Mouse (Mus musculus) kidney, postnatal 0 days (tissue): ENCODE data around the gene Klhl21. TPM values are rescaled to one million over a fixed set of nuclear protein-coding genes. Genes with fewer than 3 reads are reported as not detected.

Source experiments
- ATAC-seq: fragments of 200-750 bp; cut with Nextera tagmentation; replicated peaks from 2 replicates; pipeline ENCODE4 v1.8.0; 2017; ENCODE audit warnings: low read depth, moderate number of reproducible peaks, moderate TSS enrichment, moderate library complexity; ENCODE audit not compliant: low FRiP score
- DNase-seq: peaks from one replicate; pipeline ENCODE4 v3.0.0-alpha.2; 2016; ENCODE audit warnings: low spot score
- H3K27ac ChIP-seq: fragments of 300-500 bp; sonication (generic); 2 replicates; pipeline ENCODE4 v1.5.1; 2014; ENCODE audit warnings: mild to moderate bottlenecking
- H3K27me3 ChIP-seq: fragments of 300-500 bp; sonication (generic); 2 replicates; pipeline ENCODE4 v1.6.1; 2014; ENCODE audit warnings: low read length, mixed read lengths; ENCODE audit not compliant: insufficient read depth
- H3K36me3 ChIP-seq: fragments of 300-500 bp; sonication (generic); 2 replicates; pipeline ENCODE4 v1.6.1; 2014; ENCODE audit warnings: low read length, mixed read lengths; ENCODE audit not compliant: insufficient read depth
- H3K4me1 ChIP-seq: fragments of 300-500 bp; sonication (generic); replicated peaks from 2 replicates; pipeline ENCODE4 v1.6.1; 2014; ENCODE audit warnings: antibody characterized with exemption, low read length, mixed read lengths; ENCODE audit not compliant: insufficient read depth
- H3K4me2 ChIP-seq: fragments of 300-500 bp; sonication (generic); 2 replicates; pipeline ENCODE4 v1.6.1; 2014; ENCODE audit warnings: mild to moderate bottlenecking, low read length, moderate library complexity, mixed read lengths
- H3K4me3 ChIP-seq: fragments of 300-500 bp; sonication (generic); replicated peaks from 2 replicates; pipeline ENCODE4 v1.5.1; 2014; ENCODE audit warnings: low read depth, low read length
- H3K9ac ChIP-seq: fragments of 300-500 bp; sonication (generic); 2 replicates; pipeline ENCODE4 v1.6.1; 2014; ENCODE audit warnings: low read depth, low read length
- H3K9me3 ChIP-seq: fragments of 300-500 bp; sonication (generic); replicated peaks from 2 replicates; pipeline ENCODE4 v1.6.1; 2016; ENCODE audit warnings: low read length, inconsistent platforms, mixed read lengths
- CTCF ChIP-seq: IDR thresholded peaks from 2 replicates; pipeline ENCODE4 v1.5.1; 2016; ENCODE audit warnings: antibody characterized with exemption, low read depth, mild to moderate bottlenecking, moderate library complexity
- WGBS: fragments of 180-500 bp; shearing (Covaris S2); extraction: QIAGEN DNeasy Blood & Tissue Kit; methylation state at CpG from one replicate; pipeline ENCODE4 v1.1.7; 2014; 5-methylcytosine and 5-hydroxymethylcytosine counted together
- polyA plus RNA-seq: library from polyadenylated mRNA; unstranded; fragments of >200 nt; fragmentation: Nextera tagmentation; extraction: Ambion mirVana; gene quantifications from 2 replicates; pipeline ENCODE4 v1.2.1, GENCODE M21; 2015

Klhl21 gene
- polyA plus RNA-seq, 1 experiment from 2014 or later: 10.7 TPM

- Histone ChIP-seq H3K27me3 (no peaks in the 10 kb centered on the region), H3K9me3 (no peaks in the 10 kb centered on the region), H3K4me1 (peaks cover 18% of the 10 kb centered on the region; the same call in 1 of the 2 replicates), H3K4me3 (peak overlapping the region; percentile 99; the same call in 1 of the 2 replicates), H3K27ac (no peak overlapping the region), H3K9ac (no peak overlapping the region), H3K4me2 (peak overlapping the region; percentile 88), H3K36me3 (0 out of 2 replicates have a peak, but pooled peaks cover under 1% of the 10 kb centered on the region)
- ATAC-seq (no peak), DNase-seq (no peak)
- WGBS: 59% methylated on average over 3 of the region's 3 CpGs
- no peak for TF ChIP-seq CTCF
Observed at GRCm38 (mm10) chr4:151997701-151998100, 10.9 kb upstream of the Klhl21 start.

- TF ChIP-seq CTCF: no peak
- H3K27me3 ChIP-seq: no peaks in the 10 kb centered on the region
- DNase-seq (no peak), ATAC-seq (no peak)
- 61% methylated on average over 3 of the region's 3 CpGs for WGBS
- H3K27ac ChIP-seq: no peak overlapping the region
- H3K4me2 ChIP-seq: no peak overlapping the region
- no peak overlapping the region for H3K4me3 ChIP-seq
- H3K36me3 ChIP-seq: no peaks in the 10 kb centered on the region
- 0 out of 2 replicates have a peak, but pooled peaks cover 10% of the 10 kb centered on the region for H3K4me1 ChIP-seq
- no peaks in the 10 kb centered on the region for H3K9me3 ChIP-seq
- H3K9ac ChIP-seq: no peak overlapping the region
Observed at GRCm38 (mm10) chr4:151999481-151999880, 9.1 kb upstream of the Klhl21 start.

DNA sequence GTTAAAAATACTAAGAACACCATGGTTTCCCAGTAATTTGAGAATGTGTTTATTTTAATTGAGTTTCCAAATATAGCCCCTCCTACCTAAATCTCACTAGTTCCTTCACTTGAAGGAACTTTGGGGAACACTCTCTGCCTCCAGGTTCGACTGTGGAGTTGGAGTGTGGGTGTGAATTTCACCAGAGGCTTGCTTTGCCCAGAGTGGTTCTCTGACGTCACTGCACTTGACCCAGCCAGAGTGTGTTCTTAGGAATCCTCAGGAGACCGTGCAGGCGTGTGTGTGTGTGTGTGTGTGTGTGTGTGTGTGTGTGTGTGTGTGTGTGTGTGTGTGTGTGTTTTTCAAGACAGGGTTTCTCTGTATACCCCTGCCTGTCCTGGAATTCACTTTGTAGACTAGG lies 7.7 kb upstream of the Klhl21 start:
- H3K4me1 ChIP-seq: 0 out of 2 replicates have a peak, but pooled peaks cover 8% of the 10 kb centered on the region
- H3K27me3 ChIP-seq: no peaks in the 10 kb centered on the region
- WGBS: 12% methylated on average over 4 of the region's 4 CpGs
- H3K4me2 ChIP-seq: no peak overlapping the region
- H3K36me3 ChIP-seq: no peaks in the 10 kb centered on the region
- H3K27ac ChIP-seq: no peak overlapping the region
- H3K9me3 ChIP-seq: no peaks in the 10 kb centered on the region
- no peak overlapping the region for H3K4me3 ChIP-seq
- H3K9ac ChIP-seq: no peak overlapping the region
- DNase-seq: peak; percentile 56
- no peak for ATAC-seq
- TF ChIP-seq CTCF: no peak

DNA sequence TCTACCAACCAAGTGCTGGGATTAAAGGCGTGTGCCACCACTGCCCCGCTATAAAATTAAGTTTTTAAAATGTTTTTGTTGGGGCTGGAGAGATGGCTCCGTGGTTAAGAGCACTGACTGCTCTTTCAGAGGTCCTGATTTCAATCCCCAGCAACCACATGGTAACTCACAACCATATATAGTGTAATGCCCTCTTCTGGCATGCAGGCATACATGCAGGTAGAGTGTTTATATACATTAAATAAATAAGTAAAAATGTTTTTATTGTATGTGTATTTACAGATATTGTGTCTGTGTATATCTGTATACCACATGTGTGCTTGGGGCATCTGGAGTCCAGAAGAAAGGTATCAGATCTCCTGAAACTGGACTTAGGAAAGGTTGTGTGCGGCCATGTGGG lies 7.3 kb upstream of the Klhl21 start:
- no peaks in the 10 kb centered on the region for H3K9me3 ChIP-seq
- H3K36me3 ChIP-seq: no peaks in the 10 kb centered on the region
- H3K27me3 ChIP-seq: no peaks in the 10 kb centered on the region
- H3K27ac ChIP-seq: no peak overlapping the region
- WGBS: 67% methylated on average over 4 of the region's 4 CpGs
- no peak overlapping the region for H3K4me3 ChIP-seq
- DNase-seq (no peak), ATAC-seq (no peak)
- peak; percentile 51 for TF ChIP-seq CTCF
- H3K4me1 ChIP-seq: 0 out of 2 replicates have a peak, but pooled peaks cover 8% of the 10 kb centered on the region
- H3K4me2 ChIP-seq: no peak overlapping the region
- H3K9ac ChIP-seq: no peak overlapping the region

DNA sequence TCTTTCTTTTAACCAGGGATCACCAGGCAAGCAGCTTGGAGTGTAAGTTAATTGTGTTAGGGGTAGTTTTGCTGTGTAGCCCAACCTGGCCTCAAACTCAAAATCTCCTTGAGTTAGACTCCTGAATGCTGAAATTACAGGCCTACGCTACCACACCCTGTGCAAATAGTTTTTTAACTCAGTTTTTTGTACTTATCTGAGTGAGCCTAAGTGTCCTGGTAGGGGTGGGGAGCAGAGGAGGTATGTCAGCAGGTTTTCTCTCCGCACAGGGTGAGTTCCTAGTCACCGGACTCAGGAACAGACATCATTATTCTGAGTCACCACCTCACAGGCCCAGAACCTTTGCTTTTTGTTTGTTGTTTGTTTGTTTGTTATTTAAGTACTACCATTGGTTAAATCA lies 6.5 kb upstream of the Klhl21 start:
- ATAC-seq (no peak), DNase-seq (no peak)
- H3K9ac ChIP-seq: no peak overlapping the region
- no peak for TF ChIP-seq CTCF
- no peak overlapping the region for H3K4me2 ChIP-seq
- no peak overlapping the region for H3K4me3 ChIP-seq
- no peaks in the 10 kb centered on the region for H3K27me3 ChIP-seq
- WGBS: 96% methylated on average over 3 of the region's 3 CpGs
- no peaks in the 10 kb centered on the region for H3K9me3 ChIP-seq
- H3K36me3 ChIP-seq: no peaks in the 10 kb centered on the region
- H3K4me1 ChIP-seq: 0 out of 2 replicates have a peak, but pooled peaks cover 9% of the 10 kb centered on the region
- no peak overlapping the region for H3K27ac ChIP-seq

- peaks cover 29% of the 10 kb centered on the region for H3K4me1 ChIP-seq
- no peak overlapping the region for H3K27ac ChIP-seq
- ATAC-seq (no peak), DNase-seq (no peak)
- H3K9ac ChIP-seq: no peak overlapping the region
- no peaks in the 10 kb centered on the region for H3K9me3 ChIP-seq
- H3K27me3 ChIP-seq: no peaks in the 10 kb centered on the region
- no peak overlapping the region for H3K4me3 ChIP-seq
- TF ChIP-seq CTCF: peak; percentile 54
- H3K4me2 ChIP-seq: no peak overlapping the region
- 78% methylated on average over 6 of the region's 6 CpGs for WGBS
- H3K36me3 ChIP-seq: no peaks in the 10 kb centered on the region
Observed at GRCm38 (mm10) chr4:152006137-152006536, 2.5 kb upstream of the Klhl21 start.

GRCm38 (mm10) chr4:152006812-152007211 lies 1.8 kb upstream of the Klhl21 start:
- Histone ChIP-seq H3K4me3 (no peak overlapping the region), H3K27me3 (no peaks in the 10 kb centered on the region), H3K36me3 (no peaks in the 10 kb centered on the region), H3K27ac (peak overlapping the region; percentile 93), H3K9ac (no peak overlapping the region), H3K4me2 (no peak overlapping the region), H3K9me3 (no peaks in the 10 kb centered on the region), H3K4me1 (peaks cover 29% of the 10 kb centered on the region)
- DNase-seq (no peak), ATAC-seq (no peak)
- WGBS: 58% methylated on average over 3 of the region's 3 CpGs
- TF ChIP-seq CTCF: no peak
